Mouse (Mus musculus) kidney, adult 2 months (tissue): ENCODE measurements around the gene Utf1.

Experiments
- CTCF ChIP-seq: fragments of 200-500 bp; conservative IDR thresholded peaks from 2 replicates; pipeline ENCODE4 v1.5.1; 2011; ENCODE audit warnings: low read depth, mild to moderate bottlenecking, control low read depth, low read length, moderate library complexity, mixed read lengths; ENCODE audit not compliant: insufficient read depth, insufficient read length
- POLR2A ChIP-seq: fragments of 200-500 bp; IDR thresholded peaks from one replicate; pipeline ENCODE4 v1.6.1; 2011; ENCODE audit warnings: low read depth, low read length, control low read depth

DNA sequence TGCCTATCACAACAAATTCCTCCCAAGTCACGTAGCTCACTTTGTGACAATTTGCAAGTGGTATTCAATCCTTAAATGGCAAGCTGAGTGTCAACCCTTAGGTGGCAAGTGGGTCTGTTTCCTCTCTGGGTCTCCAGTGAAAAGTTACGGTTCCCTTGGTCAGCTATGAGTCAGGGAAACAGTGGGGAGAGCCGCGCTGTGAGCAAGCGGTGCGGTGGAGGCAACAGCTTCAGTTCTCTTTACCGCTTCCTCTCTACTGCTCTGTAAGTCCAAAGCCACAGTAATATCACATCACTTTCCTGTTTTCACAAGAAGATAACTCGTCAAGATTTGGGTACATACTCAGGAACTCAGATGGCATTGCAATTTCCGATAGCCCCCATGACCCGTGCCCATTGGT lies 30.7 kb downstream of the Utf1 start:
- no peak for TF ChIP-seq CTCF
- no peak for TF ChIP-seq POLR2A
